Mouse (Mus musculus): ENCODE results near the gene Oxsr1. TPM values are rescaled to one million over a fixed set of nuclear protein-coding genes. Genes with fewer than 3 reads are reported as not detected.

Oxsr1 gene
- polyA plus RNA-seq, 1 experiment from 2014 or later: 13.5 TPM

DNA sequence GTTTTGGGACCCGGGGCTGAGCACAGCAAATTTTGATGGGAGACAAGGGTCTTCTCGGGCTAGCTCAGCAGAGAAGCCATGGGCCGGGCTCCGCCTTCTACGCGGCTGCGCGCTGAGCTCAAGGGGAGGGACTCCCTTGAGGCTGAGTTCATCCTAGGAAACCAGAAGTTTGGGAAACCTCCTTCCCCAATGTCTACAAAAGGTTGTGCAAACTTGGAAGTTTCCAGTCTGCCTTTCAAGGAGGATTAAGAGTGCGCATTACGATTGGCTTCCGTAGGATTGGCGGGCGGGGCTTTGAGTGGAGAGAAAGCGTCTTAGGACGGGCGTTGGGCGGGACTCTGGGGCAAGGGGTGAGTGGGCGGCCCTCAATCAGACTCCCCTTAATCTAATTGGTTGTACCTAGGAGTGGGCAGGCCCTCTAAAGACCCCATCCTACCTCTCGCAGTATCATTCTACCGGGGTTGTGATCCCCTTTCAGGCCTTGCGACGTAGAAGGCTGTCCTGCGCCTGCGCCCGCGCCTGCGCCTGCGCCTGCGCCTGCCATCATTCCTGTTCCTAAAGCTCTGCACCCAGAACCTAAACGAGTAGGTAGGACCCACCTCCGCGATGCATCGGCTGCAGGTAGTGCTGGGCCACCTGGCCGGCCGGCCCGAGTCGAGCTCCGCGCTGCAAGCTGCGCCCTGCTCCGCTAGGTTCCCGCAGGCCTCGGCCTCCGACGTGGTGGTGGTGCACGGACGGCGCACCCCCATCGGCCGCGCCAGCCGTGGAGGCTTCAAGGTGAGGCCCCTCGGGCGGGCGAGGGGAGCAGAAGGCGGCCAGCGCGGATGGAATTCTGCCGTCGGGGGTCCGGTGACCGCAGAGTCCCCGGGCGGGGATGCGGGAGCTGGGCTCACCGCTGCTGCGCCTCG is 18.9 kb upstream of the Oxsr1 start, which contains the start of gene Myd88:
Gene Myd88 (minus strand): TSS at position 503 of the 908 bp plus-strand sequence.
- peak; percentile 98 for ATAC-seq
- H3K9me3 ChIP-seq (replicated peaks; ENCODE audit: control insufficient read depth, low read length): no peaks in the 10 kb centered on the region
- peaks cover 32% of the 10 kb centered on the region for H3K36me3 ChIP-seq (ENCODE audit: control insufficient read depth, insufficient read depth, low read length)
- H3K27me3 ChIP-seq (replicated peaks; ENCODE audit: control insufficient read depth, insufficient read depth, low read length): no peaks in the 10 kb centered on the region
- peak within 1 kb of the TSS; percentile 66 for H3K4me3 ChIP-seq (ENCODE audit: low read depth, low read length)
- peaks cover 20% of the 10 kb centered on the region for H3K4me1 ChIP-seq (ENCODE audit: control insufficient read depth, insufficient read depth, low read length)
- peak within 1 kb of the TSS; percentile 82 for H3K27ac ChIP-seq (ENCODE audit: low read depth, low read length)
- peak; percentile 97 for DNase-seq (ENCODE audit: low spot score)
- WGBS: under 1% methylated on average over 66 of the region's 68 CpGs
- peak within 1 kb of the TSS; percentile 70 for H3K4me2 ChIP-seq (ENCODE audit: low read length)
- peak within 1 kb of the TSS; percentile 78 for H3K9ac ChIP-seq (ENCODE audit: low read length)

- Histone ChIP-seq H3K9ac (ENCODE audit: low read length) (peak overlapping the region; percentile 62), H3K27ac (ENCODE audit: low read depth, low read length) (no peak overlapping the region), H3K27me3 (replicated peaks; ENCODE audit: control insufficient read depth, insufficient read depth, low read length) (no peaks in the 10 kb centered on the region), H3K4me3 (ENCODE audit: low read depth, low read length) (peak overlapping the region; percentile 66), H3K4me2 (ENCODE audit: low read length) (peak overlapping the region; percentile 70), H3K4me1 (ENCODE audit: control insufficient read depth, insufficient read depth, low read length) (peaks cover 20% of the 10 kb centered on the region), H3K36me3 (ENCODE audit: control insufficient read depth, insufficient read depth, low read length) (peaks cover 23% of the 10 kb centered on the region), H3K9me3 (replicated peaks; ENCODE audit: control insufficient read depth, low read length) (no peaks in the 10 kb centered on the region)
- no peak for ATAC-seq
- DNase-seq (ENCODE audit: low spot score): no peak
- WGBS: 4% methylated on average over 8 of the region's 8 CpGs
Measured at GRCm38 (mm10) chr9:119340212-119340580, 18.0 kb upstream of the Oxsr1 start.

DNA sequence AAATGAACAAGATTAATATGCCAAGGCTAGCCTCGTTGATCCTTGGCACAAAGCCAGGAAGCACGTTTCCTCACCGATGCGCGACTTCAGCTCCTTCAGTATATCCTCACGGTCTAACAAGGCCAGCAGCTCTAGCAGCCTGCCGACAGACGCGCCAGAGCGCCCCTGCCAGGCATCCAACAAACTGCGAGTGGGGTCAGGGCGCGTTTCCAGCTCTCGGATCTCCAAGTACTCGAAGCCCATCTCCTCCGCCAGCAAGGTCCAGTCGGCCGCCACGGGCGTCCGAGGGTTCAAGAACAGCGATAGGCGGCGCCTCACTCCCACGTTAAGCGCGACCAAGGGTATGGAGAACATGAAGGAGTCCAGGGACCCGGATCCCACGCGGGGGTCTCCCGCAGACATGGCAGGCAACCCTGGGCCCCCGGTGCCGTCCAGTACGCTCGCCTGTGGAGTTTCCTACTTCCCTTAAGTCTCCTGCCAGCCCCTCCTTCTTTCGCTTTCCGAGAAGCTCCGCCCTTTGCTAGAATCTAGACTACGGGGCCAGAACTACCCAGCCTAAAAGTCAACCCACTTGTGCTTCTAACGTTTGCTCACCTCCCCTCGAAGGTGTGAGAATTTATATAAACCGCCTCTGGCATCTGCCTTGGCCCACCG is 17.5 kb upstream of the Oxsr1 start, which contains the start of gene Acaa1a:
Gene Acaa1a (plus strand): TSS at position 119 of the 654 bp plus-strand sequence.
- Histone ChIP-seq H3K9ac (ENCODE audit: low read length) (peak within 1 kb of the TSS; percentile 62), H3K4me3 (ENCODE audit: low read depth, low read length) (peak within 1 kb of the TSS; percentile 66), H3K4me2 (ENCODE audit: low read length) (peak within 1 kb of the TSS; percentile 70), H3K4me1 (ENCODE audit: control insufficient read depth, insufficient read depth, low read length) (peaks cover 20% of the 10 kb centered on the region), H3K9me3 (replicated peaks; ENCODE audit: control insufficient read depth, low read length) (no peaks in the 10 kb centered on the region), H3K27me3 (replicated peaks; ENCODE audit: control insufficient read depth, insufficient read depth, low read length) (no peaks in the 10 kb centered on the region), H3K36me3 (ENCODE audit: control insufficient read depth, insufficient read depth, low read length) (peaks cover 19% of the 10 kb centered on the region), H3K27ac (ENCODE audit: low read depth, low read length) (peak within 1 kb of the TSS; percentile 82; the same call in 1 of the 2 replicates)
- ATAC-seq (no peak), DNase-seq (ENCODE audit: low spot score) (peak; percentile 53)
- 2% methylated on average over 43 of the region's 43 CpGs for WGBS

DNA sequence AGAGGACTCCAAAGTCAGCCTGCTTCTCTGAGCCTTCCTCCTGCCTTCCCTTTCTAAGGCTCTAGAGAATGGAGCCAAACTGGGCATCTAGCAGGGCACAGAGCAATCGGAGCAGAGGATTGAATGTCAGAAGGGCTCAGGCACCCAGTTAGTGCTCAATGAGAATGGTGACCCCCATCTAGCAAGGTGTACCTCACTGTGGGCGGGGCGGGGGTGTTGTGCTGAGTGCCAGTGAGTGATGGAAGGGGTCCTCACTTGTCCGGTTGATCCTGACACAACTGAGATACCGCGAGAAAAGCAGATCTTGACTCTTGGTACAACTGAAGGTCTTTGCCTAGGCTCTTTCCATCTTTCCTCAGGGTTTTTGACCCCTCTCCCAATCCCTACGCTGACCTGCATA is 16.9 kb upstream of the Oxsr1 start:
- no peak overlapping the region for H3K27ac ChIP-seq (ENCODE audit: low read depth, low read length)
- H3K4me3 ChIP-seq (ENCODE audit: low read depth, low read length): peak overlapping the region; percentile 66
- ATAC-seq (no peak), DNase-seq (ENCODE audit: low spot score) (no peak)
- peaks cover 20% of the 10 kb centered on the region for H3K4me1 ChIP-seq (ENCODE audit: control insufficient read depth, insufficient read depth, low read length)
- peak overlapping the region; percentile 70 for H3K4me2 ChIP-seq (ENCODE audit: low read length)
- H3K9me3 ChIP-seq (replicated peaks; ENCODE audit: control insufficient read depth, low read length): no peaks in the 10 kb centered on the region
- H3K36me3 ChIP-seq (ENCODE audit: control insufficient read depth, insufficient read depth, low read length): peaks cover 13% of the 10 kb centered on the region
- H3K9ac ChIP-seq (ENCODE audit: low read length): peak overlapping the region; percentile 62; the same call in 1 of the 2 replicates
- H3K27me3 ChIP-seq (replicated peaks; ENCODE audit: control insufficient read depth, insufficient read depth, low read length): no peaks in the 10 kb centered on the region
- 49% methylated on average over 7 of the region's 7 CpGs for WGBS

DNA sequence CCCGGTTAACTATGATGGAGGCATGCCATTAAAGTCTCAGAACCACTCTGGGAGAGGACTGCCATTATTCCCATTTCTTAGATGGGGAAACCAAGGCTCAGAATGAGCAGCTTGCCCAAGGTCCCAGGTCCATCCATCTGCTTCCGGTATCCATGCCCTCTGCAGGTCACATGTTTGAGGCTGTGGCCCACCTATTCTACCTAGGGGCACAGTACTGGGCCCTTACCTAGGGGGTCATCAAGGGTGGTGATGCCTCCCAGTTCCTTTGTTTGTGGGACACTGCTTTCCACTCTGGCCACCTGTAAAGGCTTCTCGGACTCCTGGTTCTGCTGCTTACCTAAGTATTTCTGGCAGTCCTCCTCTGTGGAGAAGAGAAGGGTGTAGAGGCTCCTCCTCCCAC is 16.1 kb upstream of the Oxsr1 start:
- Histone ChIP-seq H3K36me3 (ENCODE audit: control insufficient read depth, insufficient read depth, low read length) (peaks cover 6% of the 10 kb centered on the region), H3K27me3 (replicated peaks; ENCODE audit: control insufficient read depth, insufficient read depth, low read length) (no peaks in the 10 kb centered on the region), H3K4me1 (ENCODE audit: control insufficient read depth, insufficient read depth, low read length) (peaks cover 19% of the 10 kb centered on the region), H3K9me3 (replicated peaks; ENCODE audit: control insufficient read depth, low read length) (no peaks in the 10 kb centered on the region), H3K4me2 (ENCODE audit: low read length) (no peak overlapping the region), H3K4me3 (ENCODE audit: low read depth, low read length) (no peak overlapping the region), H3K27ac (ENCODE audit: low read depth, low read length) (no peak overlapping the region), H3K9ac (ENCODE audit: low read length) (no peak overlapping the region)
- DNase-seq (ENCODE audit: low spot score): no peak
- WGBS: 96% methylated on average over 3 of the region's 3 CpGs
- ATAC-seq: no peak

DNA sequence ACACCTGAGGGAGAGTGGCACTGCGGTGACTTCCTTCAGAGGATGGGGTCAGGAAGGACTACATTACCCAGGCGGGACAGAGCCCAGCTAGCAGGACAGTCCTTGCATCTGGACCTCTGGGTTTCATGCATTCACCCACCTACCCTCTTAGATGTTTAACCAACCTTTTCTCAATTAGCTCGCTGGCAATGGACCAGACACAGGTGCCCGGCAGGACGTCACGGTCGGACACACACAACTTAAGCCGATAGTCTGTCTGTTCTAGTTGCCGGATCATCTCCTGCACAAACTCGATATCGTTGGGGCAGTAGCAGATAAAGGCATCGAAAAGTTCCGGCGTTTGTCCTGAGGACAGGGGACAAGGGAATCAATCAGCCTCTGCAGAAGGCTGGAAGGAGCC is 15.6 kb upstream of the Oxsr1 start:
- Histone ChIP-seq H3K27ac (ENCODE audit: low read depth, low read length) (no peak overlapping the region), H3K4me1 (ENCODE audit: control insufficient read depth, insufficient read depth, low read length) (peaks cover 17% of the 10 kb centered on the region), H3K9ac (ENCODE audit: low read length) (no peak overlapping the region), H3K27me3 (replicated peaks; ENCODE audit: control insufficient read depth, insufficient read depth, low read length) (no peaks in the 10 kb centered on the region), H3K4me3 (ENCODE audit: low read depth, low read length) (no peak overlapping the region), H3K4me2 (ENCODE audit: low read length) (no peak overlapping the region), H3K36me3 (ENCODE audit: control insufficient read depth, insufficient read depth, low read length) (peaks cover under 1% of the 10 kb centered on the region; the same call in 1 of the 2 replicates), H3K9me3 (replicated peaks; ENCODE audit: control insufficient read depth, low read length) (no peaks in the 10 kb centered on the region)
- ATAC-seq (no peak), DNase-seq (ENCODE audit: low spot score) (no peak)
- WGBS: 91% methylated on average over 14 of the region's 14 CpGs

- no peak for ATAC-seq
- DNase-seq (ENCODE audit: low spot score): no peak
- WGBS: 82% methylated on average over 4 of the region's 4 CpGs
Measured at GRCm38 (mm10) chr9:119335571-119335970, 13.3 kb upstream of the Oxsr1 start.

GRCm38 (mm10) chr9:119334834-119335233 is 12.6 kb upstream of the Oxsr1 start:
- no peak overlapping the region for H3K4me3 ChIP-seq (ENCODE audit: low read depth, low read length)
- DNase-seq (ENCODE audit: low spot score) (no peak), ATAC-seq (no peak)
- no peaks in the 10 kb centered on the region for H3K27me3 ChIP-seq (replicated peaks; ENCODE audit: control insufficient read depth, insufficient read depth, low read length)
- peaks cover 6% of the 10 kb centered on the region for H3K4me1 ChIP-seq (ENCODE audit: control insufficient read depth, insufficient read depth, low read length)
- no peak overlapping the region for H3K4me2 ChIP-seq (ENCODE audit: low read length)
- H3K9ac ChIP-seq (ENCODE audit: low read length): no peak overlapping the region
- WGBS: 80% methylated on average over 2 of the region's 2 CpGs
- H3K27ac ChIP-seq (ENCODE audit: low read depth, low read length): no peak overlapping the region
- H3K9me3 ChIP-seq (replicated peaks; ENCODE audit: control insufficient read depth, low read length): no peaks in the 10 kb centered on the region
- no peaks in the 10 kb centered on the region for H3K36me3 ChIP-seq (ENCODE audit: control insufficient read depth, insufficient read depth, low read length)

More at GRCm38 (mm10) chr9:119335571-119335970, 13.3 kb upstream of the Oxsr1 start:
- Histone ChIP-seq H3K36me3 (ENCODE audit: control insufficient read depth, insufficient read depth, low read length) (no peaks in the 10 kb centered on the region), H3K9me3 (replicated peaks; ENCODE audit: control insufficient read depth, low read length) (no peaks in the 10 kb centered on the region), H3K4me3 (ENCODE audit: low read depth, low read length) (no peak overlapping the region), H3K4me2 (ENCODE audit: low read length) (no peak overlapping the region), H3K4me1 (ENCODE audit: control insufficient read depth, insufficient read depth, low read length) (peaks cover 8% of the 10 kb centered on the region), H3K27ac (ENCODE audit: low read depth, low read length) (no peak overlapping the region), H3K27me3 (replicated peaks; ENCODE audit: control insufficient read depth, insufficient read depth, low read length) (no peaks in the 10 kb centered on the region), H3K9ac (ENCODE audit: low read length) (no peak overlapping the region)

Data from forebrain, embryonic 14.5 days (tissue).